Mouse (Mus musculus) cerebellum, postnatal 25 days (tissue): ENCODE measurements around the gene Pacs2.

ENCODE experiments used
- DNase-seq, 2 experiments: peaks; one replicate each; pipeline ENCODE4 v3.0.0; 2021; ENCODE audit warnings: mixed read lengths in 2 of 2

Pacs2 gene

GRCm38 (mm10) chr12:113044916-113045677 is 30.8 kb downstream of the Pacs2 start:
- DNase-seq: peak; percentile 71 to 81

GRCm38 (mm10) chr12:113046861-113047260 is 32.6 kb downstream of the Pacs2 start:
- no peak for DNase-seq

DNA sequence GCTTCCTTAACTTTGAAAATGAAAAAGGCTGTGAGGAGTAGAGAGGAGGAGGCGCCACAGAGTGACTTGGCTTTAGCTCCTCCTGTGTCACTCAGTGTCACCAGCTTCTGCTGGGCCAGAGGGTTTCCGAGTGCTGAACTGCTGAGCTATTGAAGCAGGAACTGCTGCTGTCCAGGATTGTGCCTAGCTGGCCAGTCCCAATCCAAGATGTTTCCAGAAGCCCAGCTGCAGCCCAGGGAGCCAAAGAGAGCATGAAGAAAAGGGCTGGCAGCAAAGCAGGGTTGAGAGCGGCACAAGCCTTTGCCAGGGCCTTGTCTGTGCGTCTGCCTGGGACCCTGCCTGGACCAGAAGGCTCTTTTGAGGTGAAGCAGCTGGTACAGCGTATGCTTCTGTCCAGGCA is 33.8 kb downstream of the Pacs2 start:
- DNase-seq: no peak

- no peak for DNase-seq
Measured at GRCm38 (mm10) chr12:113049836-113050235, 35.5 kb downstream of the Pacs2 start.

DNA sequence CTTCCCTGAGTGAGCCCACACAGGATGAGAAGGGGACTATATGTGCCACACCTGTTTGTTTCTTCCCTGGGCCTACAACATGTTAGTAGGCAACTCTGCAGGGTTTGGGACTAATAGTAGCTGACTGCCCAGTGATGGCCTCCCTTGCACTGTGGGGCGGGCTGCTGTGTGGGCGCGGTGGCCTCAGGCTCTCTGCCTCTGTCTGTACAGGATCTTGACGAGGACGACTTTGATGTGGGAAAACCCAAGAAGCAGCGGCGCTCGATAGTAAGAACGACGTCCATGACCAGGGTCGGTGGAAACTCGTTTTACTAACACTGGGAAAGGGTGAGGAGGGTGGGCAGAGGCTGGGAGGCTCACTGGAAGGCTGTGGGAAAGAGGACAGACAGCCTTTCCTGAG is 36.4 kb downstream of the Pacs2 start:
- no peak for DNase-seq

DNA sequence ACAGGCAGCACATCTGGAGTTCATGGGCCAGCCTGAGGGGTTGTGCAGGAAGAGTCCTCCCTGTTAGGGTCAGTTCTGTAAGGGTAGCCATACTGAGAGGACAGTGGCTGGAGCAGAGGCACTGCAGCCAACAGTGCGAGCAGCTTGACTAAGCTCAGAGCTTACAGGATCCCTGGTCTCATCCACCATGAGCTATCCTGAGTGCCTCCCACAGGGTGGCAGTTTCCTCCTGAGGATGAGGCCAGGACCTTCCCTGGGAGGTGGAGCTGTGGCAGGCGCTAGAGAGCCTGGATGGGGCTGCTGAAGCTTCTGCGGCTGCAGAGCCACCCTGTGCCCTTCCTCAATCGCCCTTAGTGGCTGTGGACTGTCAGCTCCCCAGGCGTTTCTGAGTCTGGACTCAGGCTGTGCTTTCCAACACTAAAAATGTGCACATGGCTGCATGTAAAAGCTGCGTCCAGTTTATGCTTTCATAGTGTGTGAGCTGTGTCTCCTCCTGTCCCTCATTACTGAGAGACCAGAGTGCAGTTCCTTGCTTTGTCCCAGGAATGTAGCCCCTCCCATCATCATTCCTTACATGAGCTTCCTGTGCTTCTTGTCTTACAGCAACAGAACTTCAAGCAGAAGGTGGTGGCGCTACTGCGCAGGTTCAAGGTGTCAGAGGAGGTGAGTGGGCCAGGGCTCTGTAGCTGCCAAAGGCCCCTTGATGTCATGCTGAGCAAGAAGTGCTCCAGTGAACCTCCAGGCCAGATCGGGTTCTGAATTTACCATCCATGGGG is 37.5 kb downstream of the Pacs2 start:
- no peak for DNase-seq

- no peak for DNase-seq
Measured at GRCm38 (mm10) chr12:113056089-113056488, 41.8 kb downstream of the Pacs2 start.

DNA sequence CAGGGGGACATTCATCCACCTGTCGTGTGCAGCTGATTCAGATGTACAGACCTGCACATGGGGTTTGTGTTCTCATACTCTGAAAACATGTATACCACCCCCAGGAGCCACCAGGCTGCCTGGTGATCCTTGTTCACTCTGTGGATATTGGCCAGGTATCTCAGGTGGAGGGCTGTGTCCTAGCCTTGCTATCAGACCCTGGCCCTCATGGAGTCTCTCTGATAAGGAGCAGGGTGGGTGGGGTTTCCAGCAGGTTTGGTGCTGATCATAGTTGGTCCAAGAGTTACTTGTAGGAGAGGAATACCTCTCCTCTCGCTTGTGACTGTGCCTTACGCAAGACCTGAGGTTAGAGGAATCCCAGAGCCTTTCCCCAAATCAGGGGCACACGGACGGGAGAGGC is 45.9 kb downstream of the Pacs2 start:
- DNase-seq: no peak

- no peak for DNase-seq
Measured at GRCm38 (mm10) chr12:113061606-113062005, 47.3 kb downstream of the Pacs2 start.

- DNase-seq: no peak
Measured at GRCm38 (mm10) chr12:113062201-113062600, 47.9 kb downstream of the Pacs2 start.

DNA sequence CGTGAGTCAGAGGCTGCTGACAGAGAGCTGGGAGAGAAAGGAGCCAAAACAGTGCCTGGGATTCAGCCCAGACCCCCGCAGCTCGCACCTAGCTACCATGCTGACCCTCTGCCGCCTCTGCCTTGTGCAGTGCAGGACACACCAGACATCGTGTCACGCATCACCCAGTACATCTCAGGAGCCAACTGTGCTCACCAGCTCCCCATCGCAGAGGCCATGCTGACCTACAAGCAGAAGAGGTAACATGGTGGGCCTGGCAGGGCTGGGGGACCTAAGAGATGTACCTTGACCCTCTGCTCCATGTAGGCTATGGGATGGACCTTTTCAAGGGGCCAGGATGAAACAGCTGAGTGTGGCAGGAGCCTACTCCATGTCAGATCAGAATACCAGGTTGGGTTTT is 49.4 kb downstream of the Pacs2 start:
- DNase-seq: no peak

GRCm38 (mm10) chr12:113068002-113068401 is 53.7 kb downstream of the Pacs2 start:
- no peak for DNase-seq

DNA sequence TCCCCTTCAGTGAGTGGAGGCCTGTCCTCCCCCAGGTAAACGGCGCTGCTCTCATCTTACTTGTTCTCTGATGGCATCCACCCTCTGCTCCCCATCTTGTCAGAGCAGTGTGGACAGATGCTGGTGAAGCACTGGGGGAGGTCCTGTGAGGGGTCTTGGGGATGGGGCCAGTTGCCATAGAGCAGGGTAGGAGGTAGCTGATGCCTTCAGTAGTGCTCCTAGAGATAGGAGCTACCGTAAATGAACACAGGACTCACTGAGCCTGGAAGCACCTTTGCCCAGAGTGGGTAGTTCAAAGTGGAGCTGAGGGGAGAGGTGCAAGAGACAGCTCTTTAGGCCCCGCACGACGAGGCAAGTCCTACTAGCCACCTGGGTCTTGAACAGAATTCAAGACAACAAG is 55.1 kb downstream of the Pacs2 start:
- no peak for DNase-seq

DNA sequence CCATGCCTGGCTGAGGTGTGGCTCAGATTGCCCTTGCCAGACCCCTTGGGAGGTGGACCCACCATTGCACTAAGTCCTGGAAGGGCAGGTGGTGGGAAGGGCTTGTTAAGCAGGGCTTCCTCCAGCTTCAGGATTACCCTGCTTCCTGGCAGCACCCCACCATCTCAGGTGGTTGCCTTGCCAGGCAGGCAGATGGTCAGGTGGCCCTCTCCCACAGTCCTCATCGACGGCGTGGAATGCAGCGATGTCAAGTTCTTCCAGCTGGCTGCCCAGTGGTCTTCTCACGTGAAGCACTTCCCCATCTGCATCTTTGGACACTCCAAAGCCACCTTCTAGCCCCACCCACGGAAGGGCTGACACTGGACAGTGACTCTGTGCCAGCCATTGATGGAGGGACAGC is 57.0 kb downstream of the Pacs2 start:
- DNase-seq: peak; percentile 53 to 62

DNA sequence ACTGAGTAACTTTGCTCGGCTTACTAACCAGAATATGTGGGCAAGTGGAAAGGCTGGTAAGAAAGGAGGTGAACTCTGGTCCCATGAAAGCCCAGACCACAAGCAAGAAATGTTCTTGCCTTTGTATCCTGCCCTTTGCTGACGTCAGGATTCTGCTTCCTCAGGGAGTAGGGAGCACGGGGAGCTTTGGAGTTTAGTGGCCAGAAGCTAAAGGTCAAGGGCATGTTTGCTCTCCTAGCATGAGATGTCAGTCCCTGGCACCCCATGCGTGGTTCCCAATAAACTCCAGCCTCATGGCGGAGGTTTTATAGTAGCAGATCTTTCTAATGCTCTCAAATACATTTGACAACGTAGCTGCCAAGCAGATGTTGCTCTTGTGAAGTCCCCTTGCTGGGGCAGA is 57.5 kb downstream of the Pacs2 start:
- DNase-seq: no peak

GRCm38 (mm10) chr12:113073420-113074328 is 59.4 kb downstream of the Pacs2 start:
- peak in 1 of 2 experiments; percentile 73 for DNase-seq

DNA sequence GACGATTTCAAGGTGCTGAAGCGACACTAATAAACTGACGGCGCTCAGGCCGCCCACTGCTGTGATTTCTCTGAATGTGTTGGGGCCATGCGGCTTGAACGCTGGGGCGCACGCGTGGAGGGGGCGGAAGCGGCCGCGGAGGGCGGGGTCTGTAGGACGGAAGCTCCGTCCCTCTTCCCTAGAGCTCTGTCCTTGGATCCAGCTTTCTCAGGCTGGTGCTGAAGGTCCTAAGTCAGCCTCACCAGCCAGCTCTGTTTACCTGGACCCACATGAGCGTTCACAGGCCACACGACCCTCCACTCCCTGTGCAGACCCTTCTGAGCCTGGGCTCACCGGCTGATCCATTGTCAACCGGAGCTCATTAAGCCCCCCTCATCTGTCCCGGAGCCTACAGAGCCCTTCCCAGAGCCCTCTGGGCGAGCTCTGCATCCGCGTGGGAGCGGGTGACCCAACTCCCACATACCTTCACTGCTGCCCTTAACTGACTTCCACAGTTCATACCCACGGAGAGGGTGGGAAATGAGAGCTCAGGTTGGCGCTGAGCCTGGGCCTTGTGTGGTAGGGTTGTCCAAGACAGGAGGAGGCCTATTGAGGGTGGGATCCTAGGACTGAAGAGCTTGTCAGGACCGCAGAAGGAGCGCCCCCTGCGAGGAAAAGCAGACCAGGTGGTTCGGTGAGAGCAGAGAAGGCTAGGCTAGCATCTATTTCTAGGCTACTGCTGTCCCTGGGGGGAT is 60.2 kb downstream of the Pacs2 start, which contains the start of gene Tex22:
Gene Tex22 (plus strand): TSS at position 174 of the 734 bp plus-strand sequence.
- peak; percentile 91 to 95 for DNase-seq

DNA sequence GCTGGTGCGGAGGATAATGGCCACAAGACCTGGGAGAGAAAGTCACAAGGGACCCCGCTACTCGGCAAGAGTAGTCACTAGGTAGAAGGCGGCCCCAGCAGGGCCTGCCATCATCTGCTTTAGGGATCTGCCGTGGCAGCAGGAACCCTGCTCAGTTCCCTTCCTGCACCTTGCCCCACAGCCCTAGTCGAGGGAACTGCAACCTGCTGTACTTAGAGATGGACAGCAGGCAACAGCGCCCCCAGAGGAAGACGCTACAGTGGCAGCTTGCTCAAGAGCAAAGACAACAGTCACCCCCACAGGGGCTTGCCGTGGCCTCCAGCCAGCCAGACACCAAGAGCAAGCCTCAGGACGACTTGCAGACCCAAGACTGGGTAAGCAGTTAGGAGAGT is 60.8 kb downstream of the Pacs2 start:
- DNase-seq: peak; percentile 93 to 94

- no peak for DNase-seq
Measured at GRCm38 (mm10) chr12:113075486-113075885, 61.2 kb downstream of the Pacs2 start.

DNA sequence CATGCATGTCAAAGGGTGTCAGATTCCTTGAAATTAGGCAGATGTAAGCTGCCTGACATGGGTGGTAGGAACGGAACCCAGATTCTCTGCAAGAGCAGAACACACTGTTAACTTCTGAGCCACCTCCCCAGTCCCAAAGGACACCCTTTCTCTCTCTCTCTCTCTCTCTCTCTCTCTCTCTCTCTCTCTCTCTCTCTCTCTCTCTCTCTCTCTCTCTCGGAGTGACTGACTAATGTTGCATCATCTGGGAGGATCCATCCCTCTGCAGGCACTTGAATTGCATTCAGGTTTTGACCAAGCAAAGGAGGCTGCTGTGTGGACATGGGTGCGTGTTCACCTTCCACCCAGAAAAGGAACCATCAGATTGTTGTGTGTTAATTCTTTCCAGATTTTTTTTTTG is 73.0 kb downstream of the Pacs2 start:
- DNase-seq: no peak

DNA sequence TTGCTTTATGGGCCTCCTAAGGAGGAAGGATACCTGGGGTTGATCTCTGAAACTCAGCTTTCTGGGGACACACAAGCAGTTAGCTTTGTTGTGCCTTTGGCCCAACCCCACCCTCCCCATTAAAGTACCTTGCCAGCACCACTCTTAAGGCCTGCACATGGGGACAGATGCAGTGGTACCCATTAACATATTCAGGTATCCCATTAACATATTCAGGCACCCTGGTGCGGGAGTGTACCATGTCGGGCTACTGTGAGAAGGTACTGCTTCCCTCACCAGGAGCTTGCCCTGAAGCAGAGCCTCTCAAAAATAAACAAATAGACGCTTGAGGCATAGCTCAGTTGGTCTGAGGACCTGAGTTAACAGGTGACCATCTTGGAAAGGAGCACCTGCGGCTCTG is 73.7 kb downstream of the Pacs2 start:
- no peak for DNase-seq

- DNase-seq: no peak
Measured at GRCm38 (mm10) chr12:113089107-113089506, 74.8 kb downstream of the Pacs2 start.
